Mouse (Mus musculus) hindbrain, embryonic 15.5 days (tissue): Measurements from ENCODE around the gene Ccdc88c. TPM values are rescaled to one million over a fixed set of nuclear protein-coding genes. Genes with fewer than 3 reads are reported as not detected.

Experiments used
- ATAC-seq: fragments of 200-750 bp; cut with Nextera tagmentation; 2 replicates; pipeline ENCODE4 v1.8.0; 2017; ENCODE audit warnings: low read depth, moderate number of reproducible peaks, moderate TSS enrichment; ENCODE audit not compliant: low FRiP score
- H3K27ac ChIP-seq: fragments of 300-500 bp; sonication (generic); replicated peaks from 2 replicates; pipeline ENCODE4 v1.5.1; 2015; ENCODE audit warnings: mild to moderate bottlenecking, inconsistent platforms
- H3K27me3 ChIP-seq: fragments of 300-500 bp; sonication (generic); 2 replicates; pipeline ENCODE4 v1.6.1; 2015; ENCODE audit warnings: control low read depth, inconsistent platforms
- H3K36me3 ChIP-seq: fragments of 300-500 bp; sonication (generic); 2 replicates; pipeline ENCODE4 v1.6.1; 2015; ENCODE audit warnings: control low read depth, inconsistent platforms
- H3K4me1 ChIP-seq: fragments of 300-500 bp; sonication (generic); replicated peaks from 2 replicates; pipeline ENCODE4 v1.6.1; 2015; ENCODE audit warnings: control low read depth, inconsistent platforms
- H3K4me2 ChIP-seq: fragments of 300-500 bp; sonication (generic); 2 replicates; pipeline ENCODE4 v1.6.1; 2015; ENCODE audit warnings: moderate library complexity, mild to moderate bottlenecking, inconsistent platforms
- H3K4me3 ChIP-seq: fragments of 300-500 bp; sonication (generic); 2 replicates; pipeline ENCODE4 v1.5.1; 2015; ENCODE audit warnings: mild to moderate bottlenecking, inconsistent platforms
- H3K9ac ChIP-seq: fragments of 300-500 bp; sonication (generic); 2 replicates; pipeline ENCODE4 v1.6.1; 2015; ENCODE audit warnings: inconsistent platforms
- H3K9me3 ChIP-seq: fragments of 300-500 bp; sonication (generic); 2 replicates; pipeline ENCODE4 v1.6.1; 2016; ENCODE audit warnings: control low read depth, inconsistent platforms
- WGBS: fragments of 180-500 bp; shearing (Covaris S2); methylation state at CpG from one replicate; pipeline ENCODE4 v1.1.7; 2015; 5-methylcytosine and 5-hydroxymethylcytosine counted together
- polyA plus RNA-seq: library from polyadenylated mRNA; unstranded; fragments of >200 nt; fragmentation: Nextera tagmentation; extraction: Ambion mirVana; gene quantifications from 2 replicates; pipeline ENCODE4 v1.2.1, GENCODE M21; 2015

Gene Ccdc88c
- polyA plus RNA-seq, 1 experiment from 2014 or later, result 11.8 TPM

DNA sequence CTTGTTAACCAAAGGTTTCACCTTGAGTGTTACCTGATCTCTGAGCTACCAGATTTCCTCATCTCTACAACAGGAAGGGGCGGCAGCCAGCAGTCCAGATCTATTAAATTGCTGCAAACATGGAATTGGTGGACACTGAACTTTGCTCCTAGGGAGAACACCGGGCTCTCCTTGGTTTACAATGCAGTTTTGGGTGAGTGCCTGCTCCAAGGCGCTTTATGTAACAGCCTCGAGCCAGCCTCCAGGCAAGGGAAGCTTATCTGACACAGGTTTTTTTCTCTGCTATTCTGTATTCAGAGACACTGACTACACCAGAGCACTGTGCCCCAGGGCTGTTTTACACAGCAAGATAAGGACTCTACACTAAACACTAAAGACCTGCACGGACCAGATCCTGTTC lies 94.1 kb downstream of the Ccdc88c start:
- 94% methylated on average over 5 of the region's 5 CpGs for WGBS

DNA sequence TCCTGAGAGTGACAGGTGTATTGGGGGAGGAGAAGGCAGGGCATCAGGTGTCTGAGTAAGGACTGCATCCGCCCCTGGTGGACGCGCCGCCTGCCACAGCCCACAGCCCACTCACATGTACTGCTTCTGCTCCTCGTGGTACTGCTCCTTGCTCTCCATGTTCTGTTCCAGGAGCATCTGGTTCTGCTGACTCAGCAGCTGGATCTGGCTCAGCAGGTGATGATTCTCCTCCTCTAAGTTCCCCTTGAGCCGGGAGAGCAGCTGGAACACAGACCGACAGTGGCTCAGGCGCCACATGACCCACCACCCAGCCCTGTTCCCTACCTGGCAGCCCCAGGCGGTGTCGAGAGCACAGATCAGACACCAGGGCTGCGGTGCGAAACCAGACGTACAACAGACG lies 97.2 kb downstream of the Ccdc88c start:
- Histone ChIP-seq H3K36me3 (peaks cover 36% of the 10 kb centered on the region), H3K4me1 (no peaks in the 10 kb centered on the region)
- WGBS, result 96% methylated on average over 14 of the region's 14 CpGs

More for the DNA sequence above, 94.1 kb downstream of the Ccdc88c start:
- Histone ChIP-seq H3K9me3 (no peaks in the 10 kb centered on the region), H3K4me1 (0 out of 2 replicates have a peak, but pooled peaks cover 11% of the 10 kb centered on the region), H3K4me3 (no peak overlapping the region), H3K27ac (no peak overlapping the region), H3K27me3 (no peaks in the 10 kb centered on the region), H3K4me2 (no peak overlapping the region), H3K9ac (no peak overlapping the region), H3K36me3 (peaks cover 24% of the 10 kb centered on the region)
- ATAC-seq, result no peak

DNA sequence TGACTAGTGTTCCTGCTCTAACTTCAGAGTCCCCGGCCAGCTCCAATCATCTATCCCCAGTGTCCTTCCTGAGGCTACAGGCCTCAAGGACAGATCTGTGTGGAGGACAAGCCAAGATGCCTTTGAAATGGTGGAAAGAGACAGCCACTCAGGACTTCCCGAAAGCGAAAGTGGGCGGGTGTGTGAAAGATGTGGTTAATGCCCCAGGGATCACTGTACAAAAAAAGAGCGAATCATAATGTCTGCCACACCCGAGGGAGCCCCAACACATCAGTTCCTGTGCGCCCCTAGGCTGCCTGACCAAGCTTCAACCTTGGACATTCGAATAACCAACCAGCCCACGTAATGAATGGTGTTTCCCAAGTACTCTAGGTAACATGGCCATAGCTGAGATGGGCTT lies 100.6 kb downstream of the Ccdc88c start:
- H3K4me2 ChIP-seq, result no peak overlapping the region
- peaks cover 36% of the 10 kb centered on the region for H3K36me3 ChIP-seq
- H3K9me3 ChIP-seq, result no peaks in the 10 kb centered on the region
- WGBS, result 96% methylated on average over 9 of the region's 9 CpGs
- H3K9ac ChIP-seq, result no peak overlapping the region
- H3K4me3 ChIP-seq, result no peak overlapping the region
- no peak for ATAC-seq
- no peaks in the 10 kb centered on the region for H3K27me3 ChIP-seq
- no peaks in the 10 kb centered on the region for H3K4me1 ChIP-seq
- H3K27ac ChIP-seq, result no peak overlapping the region

More for the DNA sequence above, 97.2 kb downstream of the Ccdc88c start:
- Histone ChIP-seq H3K27ac (no peak overlapping the region), H3K9ac (no peak overlapping the region), H3K27me3 (no peaks in the 10 kb centered on the region), H3K4me3 (no peak overlapping the region), H3K9me3 (no peaks in the 10 kb centered on the region), H3K4me2 (no peak overlapping the region)
- no peak for ATAC-seq

DNA sequence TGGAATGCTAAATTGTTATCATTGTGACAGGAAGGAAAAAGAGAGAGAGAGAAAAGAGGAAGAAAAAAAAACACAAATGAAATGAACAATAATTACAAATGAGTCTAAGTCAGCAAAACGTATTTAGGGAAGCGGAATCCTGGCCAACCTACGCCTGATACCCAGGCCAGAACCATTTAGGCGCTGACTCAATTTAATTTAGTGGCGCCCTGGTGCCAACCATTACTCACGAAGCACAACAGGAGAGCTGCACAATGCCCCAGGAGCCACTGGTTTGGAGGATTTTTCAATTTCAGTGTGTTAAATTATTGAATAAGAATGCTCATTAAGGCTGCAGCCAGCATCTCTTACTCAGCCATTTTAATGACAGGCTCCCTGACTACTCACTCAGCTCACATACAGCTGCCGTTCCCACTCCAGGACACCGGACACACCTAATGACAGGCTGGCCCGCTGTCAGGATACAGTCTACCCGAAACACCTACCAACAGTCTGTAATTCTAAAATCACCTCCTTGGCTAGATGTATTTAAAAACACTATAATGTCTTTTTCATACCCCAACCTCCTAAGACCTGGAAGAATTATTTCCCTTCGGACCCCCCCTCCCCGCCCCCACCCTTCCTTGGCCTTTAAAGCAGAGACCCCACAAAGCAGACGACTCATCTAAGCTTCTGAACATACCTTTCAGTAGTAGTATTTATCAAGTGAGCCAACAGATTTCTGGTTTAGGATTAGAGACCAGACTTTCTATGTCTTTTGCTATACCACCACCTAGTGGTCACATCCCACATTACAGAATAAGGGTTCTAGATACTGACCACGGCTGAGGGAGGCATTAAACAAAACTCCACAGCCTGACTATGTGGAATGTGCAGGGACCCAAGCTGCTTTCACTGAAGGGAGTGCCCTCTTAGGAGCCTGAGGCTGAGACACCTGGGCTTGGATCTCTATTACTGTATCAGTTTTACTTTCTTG lies 102.9 kb downstream of the Ccdc88c start:
- peak; percentile 71 for ATAC-seq
- Histone ChIP-seq H3K4me3 (no peak overlapping the region), H3K27me3 (no peaks in the 10 kb centered on the region), H3K27ac (no peak overlapping the region), H3K4me1 (no peaks in the 10 kb centered on the region), H3K9me3 (no peaks in the 10 kb centered on the region), H3K4me2 (no peak overlapping the region), H3K9ac (no peak overlapping the region), H3K36me3 (peaks cover 31% of the 10 kb centered on the region)
- 50% methylated on average over 14 of the region's 14 CpGs for WGBS

DNA sequence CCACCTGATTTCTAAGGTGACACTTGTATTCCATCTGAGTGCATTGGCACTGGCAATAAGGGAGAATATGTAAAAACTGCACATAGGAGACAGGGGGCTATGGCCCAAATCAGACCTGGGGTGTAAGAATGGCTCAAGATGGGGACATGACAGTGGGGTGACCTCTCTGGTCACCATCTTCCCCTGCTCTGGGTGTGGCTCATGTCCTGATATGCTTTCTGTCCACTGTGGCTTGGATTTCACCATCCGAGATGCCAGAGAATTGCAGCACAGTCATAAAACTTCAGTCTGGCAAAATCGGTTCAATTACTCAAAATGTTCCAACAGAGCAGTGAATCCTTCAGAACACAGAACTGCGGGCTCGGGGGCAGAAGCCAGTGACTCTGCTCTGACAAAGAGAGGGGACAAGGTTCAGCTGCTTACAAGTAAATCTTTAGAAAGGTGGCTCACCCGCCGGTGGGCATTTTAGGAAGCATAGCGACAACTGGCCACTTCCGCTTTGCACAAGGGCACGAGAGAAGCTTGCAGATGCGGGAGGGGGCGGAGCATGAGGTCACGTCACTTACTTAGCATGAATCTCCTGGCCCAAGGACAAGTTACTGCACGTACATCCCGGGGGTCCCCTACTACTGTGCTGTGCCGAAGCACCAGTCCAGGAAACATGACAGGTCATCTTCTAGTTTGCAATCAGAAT lies 104.1 kb downstream of the Ccdc88c start:
- Histone ChIP-seq H3K4me3 (no peak overlapping the region), H3K4me1 (no peaks in the 10 kb centered on the region), H3K36me3 (peaks cover 21% of the 10 kb centered on the region), H3K9me3 (no peaks in the 10 kb centered on the region), H3K27me3 (no peaks in the 10 kb centered on the region), H3K27ac (no peak overlapping the region), H3K9ac (no peak overlapping the region), H3K4me2 (no peak overlapping the region)
- ATAC-seq, result no peak
- 84% methylated on average over 15 of the region's 15 CpGs for WGBS

DNA sequence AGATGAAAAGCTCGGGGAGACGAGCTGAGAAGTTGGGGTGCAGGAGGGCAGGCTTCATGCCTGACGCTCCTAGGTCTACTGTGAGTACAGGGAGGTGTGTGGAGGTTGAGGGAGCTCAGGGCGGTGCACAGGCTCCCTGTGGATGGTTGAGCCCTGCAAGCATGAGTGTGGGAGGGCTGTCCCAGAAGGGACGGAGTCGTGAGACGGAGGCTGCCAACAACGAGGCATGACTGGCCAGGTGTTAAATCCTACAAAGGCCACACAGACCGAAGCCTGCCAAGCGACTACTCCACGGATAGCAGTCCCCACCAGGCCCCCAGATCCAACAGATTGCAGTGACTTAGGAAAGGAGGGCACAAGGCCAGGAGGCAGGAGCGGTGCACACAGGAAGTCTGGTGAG lies 118.1 kb downstream of the Ccdc88c start:
- H3K27ac ChIP-seq, result no peak overlapping the region
- H3K27me3 ChIP-seq, result peaks cover 9% of the 10 kb centered on the region; the same call in 1 of the 2 replicates
- no peak for ATAC-seq
- no peak overlapping the region for H3K4me3 ChIP-seq
- no peak overlapping the region for H3K4me2 ChIP-seq
- 78% methylated on average over 12 of the region's 12 CpGs for WGBS
- no peaks in the 10 kb centered on the region for H3K36me3 ChIP-seq
- peaks cover 12% of the 10 kb centered on the region for H3K4me1 ChIP-seq
- no peak overlapping the region for H3K9ac ChIP-seq
- no peaks in the 10 kb centered on the region for H3K9me3 ChIP-seq

DNA sequence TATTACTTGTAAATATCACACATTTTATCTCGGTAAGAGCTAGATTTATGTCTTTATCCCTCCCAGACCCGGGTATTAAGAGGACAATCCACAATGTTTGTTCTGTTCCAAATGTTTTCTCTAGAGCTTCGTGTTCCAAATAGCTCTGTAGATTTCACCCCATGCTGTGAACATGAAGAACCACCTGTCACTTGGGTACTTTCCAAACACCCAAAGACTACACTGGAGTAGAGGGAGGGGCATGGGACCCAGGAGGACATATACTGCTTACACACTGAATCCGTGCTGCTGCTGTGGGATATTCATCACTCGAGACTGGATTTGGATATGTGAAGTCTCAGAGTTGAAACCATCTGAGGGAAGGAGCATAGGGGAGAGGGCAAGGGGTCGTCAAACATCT lies 119.1 kb downstream of the Ccdc88c start:
- Histone ChIP-seq H3K4me2 (no peak overlapping the region), H3K4me3 (no peak overlapping the region), H3K9me3 (no peaks in the 10 kb centered on the region), H3K9ac (no peak overlapping the region), H3K27ac (no peak overlapping the region), H3K4me1 (peaks cover 12% of the 10 kb centered on the region), H3K36me3 (no peaks in the 10 kb centered on the region), H3K27me3 (peaks cover 9% of the 10 kb centered on the region; the same call in 1 of the 2 replicates)
- 68% methylated on average over 6 of the region's 6 CpGs for WGBS
- no peak for ATAC-seq

DNA sequence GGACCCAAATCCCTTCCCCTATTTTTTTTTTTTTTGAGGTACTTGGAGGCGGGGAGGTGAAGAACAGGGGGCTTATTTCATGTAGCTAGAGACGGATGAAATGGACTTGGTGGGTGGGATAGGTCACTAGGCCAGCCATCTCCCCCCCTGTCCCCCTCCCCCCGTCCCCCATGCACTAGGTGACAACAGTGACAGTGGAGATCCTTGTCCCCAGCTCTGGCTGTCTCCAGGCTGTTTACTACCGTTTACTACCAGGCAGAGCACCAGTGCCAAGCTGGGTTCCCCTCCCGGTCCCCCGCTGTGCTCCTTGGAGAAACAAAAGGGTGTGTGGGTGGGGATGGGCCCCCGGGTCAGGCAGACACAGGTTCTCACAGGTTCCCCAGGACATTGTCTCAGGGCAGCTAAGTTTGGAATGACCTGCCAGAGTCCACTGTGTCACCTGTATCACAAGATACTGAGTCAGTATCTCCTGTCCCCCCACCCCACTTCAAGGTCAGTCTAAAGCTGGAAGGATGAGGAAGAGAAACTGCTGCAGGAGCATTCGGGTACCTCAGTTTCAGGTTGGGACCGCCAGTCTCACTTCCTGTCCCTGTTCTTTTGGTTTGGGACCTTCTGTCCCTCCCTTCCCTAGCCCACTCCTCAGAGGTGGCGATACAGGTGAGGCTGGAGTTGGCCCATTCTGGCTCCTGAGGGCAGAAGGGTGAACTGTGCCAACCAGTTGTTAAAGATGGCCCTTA lies 120.4 kb downstream of the Ccdc88c start:
- peaks cover 9% of the 10 kb centered on the region; the same call in 1 of the 2 replicates for H3K27me3 ChIP-seq
- no peak overlapping the region for H3K27ac ChIP-seq
- peak overlapping the region; percentile 97 for H3K4me2 ChIP-seq
- H3K4me1 ChIP-seq, result peaks cover 12% of the 10 kb centered on the region
- peak; percentile 33; the same call in 1 of the 2 replicates for ATAC-seq
- no peaks in the 10 kb centered on the region for H3K9me3 ChIP-seq
- peak overlapping the region; percentile 57 for H3K9ac ChIP-seq
- WGBS, result 23% methylated on average over 10 of the region's 10 CpGs
- peak overlapping the region; percentile 53 for H3K4me3 ChIP-seq
- H3K36me3 ChIP-seq, result no peaks in the 10 kb centered on the region

DNA sequence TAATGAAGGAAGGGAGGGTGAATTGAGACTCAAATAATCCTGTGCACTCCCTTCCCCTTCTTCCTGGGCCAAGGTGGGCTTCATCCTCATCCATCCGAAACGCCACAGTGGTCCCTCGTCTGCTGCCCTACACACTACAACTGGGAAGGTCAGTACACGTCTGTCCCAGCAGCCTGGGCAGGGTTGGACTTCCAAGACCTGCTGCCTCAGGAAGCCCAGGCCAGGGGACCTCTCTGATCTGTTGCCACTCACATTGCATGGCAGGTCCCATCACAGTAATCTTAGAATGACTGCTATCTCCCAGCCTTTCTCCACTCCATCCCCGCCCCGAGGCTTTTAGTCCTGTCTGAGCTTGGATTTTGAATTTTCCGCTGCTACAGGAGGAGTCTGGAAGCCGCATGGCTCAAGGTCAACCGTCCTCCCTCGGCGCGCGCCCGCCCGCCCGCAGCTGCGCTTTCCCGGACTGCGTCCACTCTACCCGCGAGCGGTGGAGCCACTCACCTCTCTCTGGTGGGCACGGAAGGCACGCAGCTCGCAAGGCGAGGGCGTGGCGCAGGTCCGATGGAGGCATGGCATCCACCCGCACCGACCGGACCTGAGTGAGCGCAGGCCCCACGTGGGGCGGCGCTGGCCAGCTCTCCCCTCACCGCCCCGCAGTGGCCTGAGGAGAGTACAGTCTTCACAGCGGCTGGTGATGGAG lies 121.1 kb downstream of the Ccdc88c start, which contains the start of gene Gpr68:
TSS of gene Gpr68 (minus strand) at position 601 of the 700 bp plus-strand sequence.
- Histone ChIP-seq H3K9ac (peak within 1 kb of the TSS; percentile 57), H3K4me2 (peak within 1 kb of the TSS; percentile 97), H3K27me3 (peaks cover 9% of the 10 kb centered on the region; the same call in 1 of the 2 replicates), H3K27ac (no peak within 1 kb of the TSS), H3K9me3 (no peaks in the 10 kb centered on the region), H3K4me3 (peak within 1 kb of the TSS; percentile 53), H3K36me3 (no peaks in the 10 kb centered on the region), H3K4me1 (peaks cover 12% of the 10 kb centered on the region)
- ATAC-seq, result peak; percentile 80
- WGBS, result 4% methylated on average over 38 of the region's 39 CpGs

DNA sequence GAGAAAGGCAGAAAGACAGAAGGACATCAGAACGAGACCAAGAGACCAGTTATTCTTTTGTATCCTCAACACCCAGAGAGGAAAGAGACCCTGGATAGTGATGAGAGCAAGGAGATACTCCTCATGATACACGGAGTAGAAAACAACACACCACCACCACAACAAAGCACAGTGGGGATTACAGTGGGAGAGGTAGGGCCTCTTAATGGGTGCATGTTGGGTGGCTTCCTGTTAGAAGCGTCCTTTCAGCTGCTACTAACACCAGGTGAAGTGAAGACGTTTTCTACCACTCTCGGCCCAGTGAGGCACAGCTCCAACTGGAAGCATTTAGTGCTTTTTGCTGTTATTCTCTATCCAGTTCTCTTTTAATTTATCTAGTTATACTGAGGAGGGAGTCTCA lies 122.0 kb downstream of the Ccdc88c start:
- no peak overlapping the region for H3K4me3 ChIP-seq
- no peaks in the 10 kb centered on the region for H3K9me3 ChIP-seq
- peaks cover 12% of the 10 kb centered on the region for H3K4me1 ChIP-seq
- H3K9ac ChIP-seq, result no peak overlapping the region
- no peak for ATAC-seq
- H3K27me3 ChIP-seq, result peaks cover 9% of the 10 kb centered on the region
- WGBS, result 86% methylated on average over 5 of the region's 5 CpGs
- H3K36me3 ChIP-seq, result no peaks in the 10 kb centered on the region
- no peak overlapping the region for H3K27ac ChIP-seq
- H3K4me2 ChIP-seq, result no peak overlapping the region

DNA sequence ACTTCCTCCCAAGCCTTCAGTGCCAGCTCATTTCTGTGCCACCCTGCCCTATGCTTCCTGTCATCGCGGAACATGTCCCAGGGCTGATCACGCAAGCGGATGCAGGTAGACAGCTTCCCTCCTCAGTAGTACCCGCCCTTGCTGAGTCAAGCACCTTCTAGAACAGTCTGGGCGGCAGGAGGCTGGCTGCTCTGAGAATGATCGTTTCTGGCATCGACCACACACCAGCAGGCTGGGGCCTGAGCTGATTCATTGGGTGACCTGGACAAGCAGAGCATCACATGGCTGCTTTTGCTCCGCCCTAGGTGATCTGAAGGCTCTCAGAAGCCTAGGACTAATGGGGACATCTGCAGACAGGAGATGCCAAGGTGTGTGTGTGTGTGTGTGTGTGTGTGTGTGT lies 125.1 kb downstream of the Ccdc88c start:
- Histone ChIP-seq H3K9ac (no peak overlapping the region), H3K9me3 (no peaks in the 10 kb centered on the region), H3K27me3 (peaks cover 19% of the 10 kb centered on the region), H3K27ac (no peak overlapping the region), H3K4me2 (no peak overlapping the region), H3K4me1 (peaks cover 21% of the 10 kb centered on the region), H3K4me3 (no peak overlapping the region), H3K36me3 (no peaks in the 10 kb centered on the region)
- ATAC-seq, result no peak
- WGBS, result 89% methylated on average over 9 of the region's 9 CpGs
